Mouse (Mus musculus) hindbrain, embryonic 10.5 days (tissue): ENCODE measurements around the gene Slc13a4. TPM values are rescaled to one million over a fixed set of nuclear protein-coding genes. Genes with fewer than 3 reads are reported as not detected.

Experiments used
- DNase-seq: peaks from one replicate; pipeline ENCODE4 v3.0.0-alpha.2; 2017; ENCODE audit warnings: low spot score
- H3K27ac ChIP-seq: fragments of 300-500 bp; sonication (generic); 2 replicates; pipeline ENCODE4 v1.5.1; 2016; ENCODE audit warnings: mild to moderate bottlenecking, moderate library complexity
- H3K27me3 ChIP-seq: fragments of 300-500 bp; sonication (generic); 2 replicates; pipeline ENCODE4 v1.6.1; 2016; ENCODE audit warnings: mild to moderate bottlenecking; ENCODE audit not compliant: poor library complexity, insufficient read depth, severe bottlenecking
- H3K36me3 ChIP-seq: fragments of 300-500 bp; sonication (generic); 2 replicates; pipeline ENCODE4 v1.6.1; 2016; ENCODE audit warnings: mild to moderate bottlenecking, moderate library complexity
- H3K4me1 ChIP-seq: fragments of 300-500 bp; sonication (generic); replicated peaks from 2 replicates; pipeline ENCODE4 v1.6.1; 2016; ENCODE audit warnings: mild to moderate bottlenecking
- H3K4me3 ChIP-seq: fragments of 300-500 bp; sonication (generic); 2 replicates; pipeline ENCODE4 v1.5.1; 2016; ENCODE audit warnings: mild to moderate bottlenecking, moderate library complexity
- H3K9me3 ChIP-seq: fragments of 300-500 bp; sonication (generic); 2 replicates; pipeline ENCODE4 v1.6.1; 2016; ENCODE audit warnings: mild to moderate bottlenecking, moderate library complexity
- WGBS: fragments of 180-500 bp; shearing (Covaris S2); methylation state at CpG from one replicate; pipeline ENCODE4 v1.1.7; 2016; 5-methylcytosine and 5-hydroxymethylcytosine counted together
- polyA plus RNA-seq: library from polyadenylated mRNA; unstranded; fragments of >200 nt; fragmentation: Nextera tagmentation; extraction: Ambion mirVana; gene quantifications from 2 replicates; pipeline ENCODE4 v1.2.1, GENCODE M21; 2016

Gene Slc13a4
- polyA plus RNA-seq, 1 experiment from 2014 or later = 0.72 TPM

DNA sequence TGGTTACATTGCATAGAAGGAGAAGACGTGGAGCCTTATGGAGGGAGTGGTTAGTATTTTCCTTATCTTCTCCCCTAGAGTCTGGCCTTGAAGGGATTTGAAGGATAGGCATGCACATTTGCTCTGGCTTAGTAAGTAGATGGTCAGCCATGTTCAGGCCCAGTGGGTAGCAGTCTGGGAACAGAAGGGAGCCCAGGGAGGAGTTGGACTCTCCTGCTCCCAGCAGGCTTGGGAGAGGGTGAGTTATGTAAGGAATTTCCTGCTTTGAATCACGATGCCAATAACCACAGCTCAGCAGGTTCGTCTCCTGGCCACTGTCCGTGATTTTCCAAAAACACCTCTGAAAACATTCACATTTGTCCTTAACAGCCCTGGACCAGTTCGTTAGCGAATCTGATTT is 22.9 kb upstream of the Slc13a4 start:
- WGBS = 56% methylated on average over 6 of the region's 6 CpGs

DNA sequence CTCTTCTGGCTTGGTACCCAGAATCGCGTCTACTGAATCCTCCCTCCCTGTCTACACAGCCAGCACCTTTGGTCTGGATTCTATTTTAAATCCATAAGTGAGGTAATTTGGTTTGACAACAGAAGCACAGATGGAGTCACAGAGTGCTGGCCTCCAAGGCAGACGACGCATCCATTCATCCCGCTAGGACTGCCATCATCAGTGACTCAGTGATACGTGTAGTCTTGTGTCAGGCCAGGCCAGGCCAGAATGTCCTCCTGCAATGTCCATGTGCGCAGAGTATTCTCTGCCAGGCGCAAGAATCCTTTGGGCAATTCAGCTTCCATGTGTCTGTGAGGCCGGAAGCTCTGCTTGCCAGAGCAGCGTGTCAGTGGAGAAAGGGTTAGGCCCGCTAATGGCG is 22.0 kb upstream of the Slc13a4 start:
- DNase-seq = no peak
- no peaks in the 10 kb centered on the region for H3K36me3 ChIP-seq
- no peak overlapping the region for H3K4me3 ChIP-seq
- H3K4me1 ChIP-seq = peaks cover 12% of the 10 kb centered on the region
- H3K27me3 ChIP-seq = no peaks in the 10 kb centered on the region
- no peak overlapping the region for H3K27ac ChIP-seq
- WGBS = 96% methylated on average over 12 of the region's 12 CpGs
- no peaks in the 10 kb centered on the region for H3K9me3 ChIP-seq

More for the DNA sequence above, 22.9 kb upstream of the Slc13a4 start:
- no peaks in the 10 kb centered on the region for H3K27me3 ChIP-seq
- no peak overlapping the region for H3K27ac ChIP-seq
- peaks cover 12% of the 10 kb centered on the region for H3K4me1 ChIP-seq
- no peaks in the 10 kb centered on the region for H3K36me3 ChIP-seq
- H3K9me3 ChIP-seq = no peaks in the 10 kb centered on the region
- DNase-seq = no peak
- H3K4me3 ChIP-seq = no peak overlapping the region

DNA sequence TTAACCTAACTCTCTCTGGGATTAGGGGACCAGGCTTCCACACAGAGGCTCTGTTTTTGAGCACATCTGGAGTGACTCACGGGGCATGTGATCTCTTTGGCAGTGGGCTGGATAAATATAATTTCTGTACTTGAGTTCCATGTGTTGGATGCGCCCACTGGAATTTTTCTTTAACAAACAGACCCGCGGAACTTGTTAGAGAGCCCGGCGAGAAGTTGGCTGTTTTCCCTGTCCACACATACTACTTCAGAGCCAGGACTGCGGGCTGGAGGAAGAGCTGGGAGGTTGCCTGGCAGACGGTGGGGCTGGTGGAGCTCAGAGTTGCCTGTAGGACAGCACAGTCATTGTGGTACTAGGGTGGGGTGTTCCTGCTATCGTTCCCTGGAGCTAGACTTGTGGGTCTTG is 18.2 kb upstream of the Slc13a4 start, which contains the start of gene Fam180a:
TSS of gene Fam180a (minus strand) at position 31 of the 405 bp plus-strand sequence.
- Histone ChIP-seq H3K36me3 (no peaks in the 10 kb centered on the region), H3K9me3 (no peaks in the 10 kb centered on the region), H3K4me1 (0 out of 2 replicates have a peak, but pooled peaks cover 3% of the 10 kb centered on the region), H3K27me3 (no peaks in the 10 kb centered on the region), H3K27ac (no peak within 1 kb of the TSS), H3K4me3 (no peak within 1 kb of the TSS)
- 87% methylated on average over 9 of the region's 9 CpGs for WGBS
- DNase-seq = no peak

DNA sequence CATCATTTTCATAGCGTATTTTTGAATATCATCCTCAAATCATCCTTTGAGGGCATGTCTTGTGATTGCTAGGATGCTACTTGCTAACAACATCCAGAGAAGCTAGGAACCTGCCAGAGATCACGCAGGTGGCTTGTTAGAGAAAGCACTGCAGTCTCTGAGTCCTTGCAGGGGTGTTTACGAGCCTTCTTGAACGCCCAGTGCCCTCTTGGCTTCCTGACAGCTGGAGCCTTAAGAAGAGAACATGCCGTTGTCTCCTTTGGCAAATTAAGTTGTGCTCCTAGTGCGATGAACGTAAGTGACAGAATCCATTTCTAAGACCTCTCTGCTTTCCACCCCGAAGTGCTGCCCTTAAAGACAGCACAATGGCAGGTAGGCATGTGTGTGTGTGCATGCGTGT is 16.4 kb upstream of the Slc13a4 start:
- Histone ChIP-seq H3K4me1 (no peaks in the 10 kb centered on the region), H3K9me3 (no peaks in the 10 kb centered on the region), H3K36me3 (no peaks in the 10 kb centered on the region), H3K4me3 (no peak overlapping the region), H3K27ac (no peak overlapping the region), H3K27me3 (no peaks in the 10 kb centered on the region)
- no peak for DNase-seq
- WGBS = 82% methylated on average over 9 of the region's 9 CpGs

DNA sequence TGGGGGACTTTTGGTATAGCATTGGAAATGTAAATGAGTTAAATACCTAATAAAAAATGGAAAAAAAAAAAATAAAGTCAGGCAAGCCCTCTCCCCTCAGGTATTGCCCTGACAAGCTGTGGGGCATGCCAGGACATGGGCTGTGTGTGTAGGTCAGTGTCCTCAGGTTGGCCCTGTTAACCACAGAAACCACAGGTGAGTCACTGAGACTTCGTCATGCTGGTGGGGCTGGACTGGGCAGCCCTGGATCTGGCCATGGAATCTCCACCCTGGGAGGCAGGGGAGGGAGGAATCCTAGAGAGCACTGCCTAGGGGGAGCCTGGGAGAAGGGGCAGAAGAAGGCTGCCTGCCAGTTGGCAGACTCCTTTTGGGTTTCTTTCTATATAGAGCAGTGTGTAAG is 15.1 kb upstream of the Slc13a4 start:
- H3K4me3 ChIP-seq = no peak overlapping the region
- H3K36me3 ChIP-seq = no peaks in the 10 kb centered on the region
- H3K27ac ChIP-seq = no peak overlapping the region
- 84% methylated on average over 1 of the region's 1 CpGs for WGBS
- H3K4me1 ChIP-seq = no peaks in the 10 kb centered on the region
- no peak for DNase-seq
- H3K27me3 ChIP-seq = no peaks in the 10 kb centered on the region
- H3K9me3 ChIP-seq = no peaks in the 10 kb centered on the region

DNA sequence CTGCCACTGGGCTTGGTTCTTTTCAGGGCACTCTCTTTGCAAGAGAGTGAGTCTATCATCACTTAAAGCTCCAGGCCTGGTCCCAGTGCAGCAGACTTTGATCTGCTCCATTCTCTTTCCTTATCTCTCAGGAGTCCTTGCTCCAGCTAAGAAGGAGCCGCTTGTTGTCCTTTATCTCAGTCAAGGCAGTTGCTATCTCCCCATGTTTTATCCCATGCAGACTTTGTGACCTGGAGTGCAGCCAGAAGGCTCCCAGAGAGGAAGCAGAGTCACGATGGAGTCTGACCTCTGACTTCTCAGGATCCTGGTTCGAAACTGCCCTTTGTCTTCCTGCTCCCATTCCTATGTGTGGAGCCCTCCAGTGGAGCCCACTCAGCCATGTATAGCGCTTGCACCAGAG is 13.2 kb upstream of the Slc13a4 start:
- H3K36me3 ChIP-seq = no peaks in the 10 kb centered on the region
- DNase-seq = no peak
- H3K27ac ChIP-seq = no peak overlapping the region
- H3K4me3 ChIP-seq = no peak overlapping the region
- no peaks in the 10 kb centered on the region for H3K27me3 ChIP-seq
- 77% methylated on average over 4 of the region's 4 CpGs for WGBS
- no peaks in the 10 kb centered on the region for H3K9me3 ChIP-seq
- H3K4me1 ChIP-seq = no peaks in the 10 kb centered on the region

DNA sequence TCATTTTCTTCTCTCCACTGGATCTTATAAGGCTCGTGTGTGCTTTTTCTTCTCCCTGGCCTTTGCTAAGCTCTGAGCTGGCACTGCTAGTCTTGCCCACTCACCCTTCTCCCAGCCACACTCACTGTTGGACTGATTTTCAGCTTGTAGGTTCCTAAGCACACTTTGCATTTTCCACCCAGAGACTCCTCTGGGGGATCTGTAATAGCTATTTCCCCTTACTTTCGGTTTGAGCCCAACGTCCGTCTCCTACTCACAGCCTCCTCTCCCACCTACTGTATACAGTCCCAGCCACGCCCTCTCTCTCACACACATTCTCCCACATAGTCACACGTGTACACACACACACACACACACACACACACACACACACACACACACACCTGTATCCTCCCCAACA is 11.9 kb upstream of the Slc13a4 start:
- H3K4me1 ChIP-seq = no peaks in the 10 kb centered on the region

DNA sequence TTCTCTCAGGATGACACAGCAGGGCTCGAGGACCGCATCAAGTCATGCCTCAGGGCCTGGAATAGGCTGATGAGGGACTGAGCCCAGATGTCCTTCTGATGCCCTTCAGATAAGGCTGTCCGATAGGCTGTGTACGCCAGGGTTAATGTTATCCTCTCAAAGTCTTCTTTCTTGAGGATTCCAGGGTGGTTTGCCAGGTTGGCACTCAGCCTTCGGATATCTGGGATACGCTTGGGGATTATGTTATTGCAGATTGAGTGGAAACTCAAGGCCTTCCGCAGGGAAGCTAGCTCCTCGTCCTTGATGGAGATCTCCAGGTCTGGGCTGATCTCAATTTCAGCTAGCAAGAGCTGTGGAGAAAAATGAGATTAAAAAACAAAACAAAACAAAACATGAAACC is 5.6 kb upstream of the Slc13a4 start:
- 95% methylated on average over 8 of the region's 8 CpGs for WGBS
- no peak overlapping the region for H3K4me3 ChIP-seq

More for the DNA sequence above, 11.9 kb upstream of the Slc13a4 start:
- 88% methylated on average over 6 of the region's 6 CpGs for WGBS
- Histone ChIP-seq H3K36me3 (no peaks in the 10 kb centered on the region), H3K4me3 (no peak overlapping the region), H3K27me3 (no peaks in the 10 kb centered on the region), H3K9me3 (no peaks in the 10 kb centered on the region), H3K27ac (no peak overlapping the region)
- DNase-seq = no peak

DNA sequence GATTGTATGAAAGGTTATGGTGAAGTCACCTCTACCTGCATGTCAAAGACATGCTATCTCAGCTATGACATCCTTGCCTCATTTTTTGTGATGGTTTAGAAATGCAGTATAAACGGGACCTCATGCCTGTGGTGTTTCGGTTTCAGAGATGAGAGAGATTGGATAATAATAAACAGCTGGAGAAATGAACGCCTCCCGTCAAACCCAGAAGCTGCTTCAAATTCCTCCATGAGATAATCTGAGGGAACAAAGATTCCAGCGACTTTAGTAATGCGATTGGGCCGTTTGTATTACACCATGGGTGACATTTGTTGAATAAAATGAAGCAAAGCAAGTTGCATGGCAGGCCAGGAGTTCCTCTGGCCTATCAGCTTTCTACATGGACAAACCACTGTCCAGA is 1.5 kb upstream of the Slc13a4 start:
- H3K9me3 ChIP-seq = no peaks in the 10 kb centered on the region
- H3K4me1 ChIP-seq = peaks cover 5% of the 10 kb centered on the region; the same call in 1 of the 2 replicates
- H3K36me3 ChIP-seq = no peaks in the 10 kb centered on the region
- 79% methylated on average over 7 of the region's 7 CpGs for WGBS
- H3K4me3 ChIP-seq = no peak overlapping the region
- DNase-seq = no peak
- H3K27ac ChIP-seq = no peak overlapping the region
- no peaks in the 10 kb centered on the region for H3K27me3 ChIP-seq

More for the DNA sequence above, 5.6 kb upstream of the Slc13a4 start:
- DNase-seq = no peak
- no peak overlapping the region for H3K27ac ChIP-seq
- H3K27me3 ChIP-seq = no peaks in the 10 kb centered on the region
- no peaks in the 10 kb centered on the region for H3K9me3 ChIP-seq
- H3K4me1 ChIP-seq = no peaks in the 10 kb centered on the region
- no peaks in the 10 kb centered on the region for H3K36me3 ChIP-seq

DNA sequence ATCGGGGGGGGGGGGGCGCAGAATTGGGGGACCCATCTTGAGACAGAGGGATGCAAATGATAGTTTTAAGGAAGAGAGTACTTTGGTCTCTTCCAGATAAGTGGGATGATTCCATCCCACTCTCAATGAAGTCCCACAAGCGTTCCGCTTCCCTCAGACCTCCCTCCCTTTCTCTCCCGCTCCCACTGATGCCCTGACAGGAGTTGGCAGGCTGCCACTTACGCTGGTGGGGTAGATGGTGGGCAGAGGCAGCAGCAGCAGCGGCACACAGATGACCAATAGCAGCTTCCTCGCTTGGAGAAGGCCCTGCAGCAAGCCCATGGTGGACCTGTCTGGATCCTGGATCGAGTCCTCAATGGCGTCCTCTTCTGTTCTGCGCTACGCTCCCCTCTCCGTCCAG is 795 bp downstream of the Slc13a4 start:
- no peak for DNase-seq
- WGBS = 82% methylated on average over 13 of the region's 13 CpGs

DNA sequence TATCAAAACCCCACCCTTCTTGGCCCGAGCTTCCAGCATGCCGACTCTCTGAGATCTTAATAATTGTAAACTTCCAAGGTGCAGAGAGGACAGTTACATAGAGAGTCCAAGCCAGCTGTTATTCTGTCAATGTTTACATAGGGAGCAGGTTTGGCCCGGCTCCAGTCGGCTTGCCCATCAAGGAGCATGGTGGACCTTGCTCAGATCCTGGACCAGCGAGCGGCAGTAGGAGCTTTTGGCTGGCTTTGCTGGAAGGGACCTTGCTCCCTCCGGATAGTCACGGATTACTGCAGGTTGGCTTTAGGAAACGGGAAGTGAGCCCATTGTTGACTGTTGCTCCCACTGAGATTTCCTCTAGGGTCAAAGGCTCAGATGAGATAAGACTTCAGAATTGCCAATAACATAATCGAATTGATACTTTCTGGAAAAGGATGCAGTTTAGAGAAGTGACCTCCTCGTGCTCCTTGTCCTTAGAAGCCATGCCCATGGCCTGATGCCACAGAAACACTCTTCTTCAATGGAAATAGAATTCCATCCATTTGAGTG is 4.5 kb downstream of the Slc13a4 start:
- Histone ChIP-seq H3K9me3 (no peaks in the 10 kb centered on the region), H3K36me3 (no peaks in the 10 kb centered on the region), H3K4me1 (peaks cover 5% of the 10 kb centered on the region; the same call in 1 of the 2 replicates), H3K4me3 (no peak overlapping the region), H3K27me3 (no peaks in the 10 kb centered on the region), H3K27ac (no peak overlapping the region)
- WGBS = 88% methylated on average over 11 of the region's 11 CpGs
- no peak for DNase-seq

More for the DNA sequence above, 795 bp downstream of the Slc13a4 start:
- H3K4me3 ChIP-seq = no peak overlapping the region
- no peak overlapping the region for H3K27ac ChIP-seq
- no peaks in the 10 kb centered on the region for H3K9me3 ChIP-seq
- no peaks in the 10 kb centered on the region for H3K27me3 ChIP-seq
- peaks cover 5% of the 10 kb centered on the region; the same call in 1 of the 2 replicates for H3K4me1 ChIP-seq
- no peaks in the 10 kb centered on the region for H3K36me3 ChIP-seq

DNA sequence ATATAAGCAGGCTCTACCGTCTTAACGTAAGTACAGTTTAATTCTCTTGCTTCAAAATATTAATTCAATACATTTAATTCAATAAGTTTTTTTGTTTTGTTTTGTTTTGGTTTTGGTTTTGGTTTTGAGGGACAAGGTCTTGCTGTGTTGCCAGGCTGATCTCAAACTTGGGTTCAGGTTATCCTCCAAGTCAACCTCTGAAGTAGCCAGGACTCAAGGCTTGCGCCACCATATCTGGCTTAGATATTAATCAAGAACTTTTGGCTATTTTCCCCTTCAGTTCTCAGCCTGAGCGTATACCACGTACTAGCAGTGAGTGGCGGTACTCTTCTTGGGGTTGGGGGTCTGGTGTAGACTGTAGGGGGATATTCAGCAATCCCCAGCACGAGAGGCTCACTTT is 5.3 kb downstream of the Slc13a4 start:
- no peak for DNase-seq
- WGBS = 93% methylated on average over 7 of the region's 7 CpGs
- no peaks in the 10 kb centered on the region for H3K9me3 ChIP-seq
- H3K4me3 ChIP-seq = no peak overlapping the region
- H3K36me3 ChIP-seq = no peaks in the 10 kb centered on the region
- H3K27ac ChIP-seq = no peak overlapping the region
- H3K4me1 ChIP-seq = no peaks in the 10 kb centered on the region
- H3K27me3 ChIP-seq = no peaks in the 10 kb centered on the region

DNA sequence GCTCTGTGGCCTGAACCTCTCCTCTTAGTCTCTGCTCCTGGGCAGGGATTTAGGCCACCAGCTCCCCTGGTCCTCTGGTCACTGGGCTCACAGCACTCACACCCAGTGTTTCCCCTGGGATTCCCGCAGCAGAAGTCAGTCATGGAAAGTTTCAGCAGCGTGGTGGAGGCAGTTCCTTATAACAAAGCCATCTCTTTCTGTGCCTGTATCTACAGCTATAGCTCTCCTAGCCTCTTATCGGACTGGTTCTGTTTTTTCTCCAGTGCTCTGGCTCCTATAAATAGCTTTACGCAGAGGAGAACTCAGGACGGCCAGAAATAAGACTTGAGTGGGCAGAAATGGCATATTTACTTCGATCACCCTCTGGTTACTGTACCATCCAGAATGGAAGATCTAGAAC is 9.6 kb downstream of the Slc13a4 start:
- Histone ChIP-seq H3K4me3 (no peak overlapping the region), H3K27ac (no peak overlapping the region), H3K9me3 (no peaks in the 10 kb centered on the region), H3K27me3 (no peaks in the 10 kb centered on the region), H3K36me3 (no peaks in the 10 kb centered on the region), H3K4me1 (no peaks in the 10 kb centered on the region; the same call in 1 of the 2 replicates)
- 89% methylated on average over 6 of the region's 6 CpGs for WGBS
- no peak for DNase-seq
